Mouse (Mus musculus) stomach, embryonic 16.5 days (tissue): ENCODE results near the gene Poldip3. TPM values are rescaled to one million over a fixed set of nuclear protein-coding genes. Genes with fewer than 3 reads are reported as not detected.

Experiments
- ATAC-seq: fragments of 200-750 bp; cut with Nextera tagmentation; 2 replicates; pipeline ENCODE4 v1.8.0; 2017; ENCODE audit warnings: moderate number of reproducible peaks, moderate TSS enrichment; ENCODE audit not compliant: insufficient read depth, low FRiP score
- H3K27ac ChIP-seq: fragments of 300-500 bp; sonication (generic); 2 replicates; pipeline ENCODE4 v1.5.1; 2014; ENCODE audit warnings: low read length
- H3K27me3 ChIP-seq: fragments of 300-500 bp; sonication (generic); 2 replicates; pipeline ENCODE4 v1.6.1; 2014; ENCODE audit warnings: low read length, control low read depth, mixed read lengths; ENCODE audit not compliant: control insufficient read depth, insufficient read depth
- H3K36me3 ChIP-seq: fragments of 300-500 bp; sonication (generic); 2 replicates; pipeline ENCODE4 v1.6.1; 2014; ENCODE audit warnings: low read length; ENCODE audit not compliant: control insufficient read depth, insufficient read depth
- H3K4me1 ChIP-seq: fragments of 300-500 bp; sonication (generic); 2 replicates; pipeline ENCODE4 v1.6.1; 2014; ENCODE audit warnings: low read length, control low read depth, mixed read lengths; ENCODE audit not compliant: control insufficient read depth, insufficient read depth
- H3K4me2 ChIP-seq: fragments of 300-500 bp; sonication (generic); 2 replicates; pipeline ENCODE4 v1.6.1; 2014; ENCODE audit warnings: low read depth, low read length, mixed read lengths
- H3K4me3 ChIP-seq: fragments of 300-500 bp; sonication (generic); replicated peaks from 2 replicates; pipeline ENCODE4 v1.5.1; 2014; ENCODE audit warnings: mild to moderate bottlenecking, low read length
- H3K9ac ChIP-seq: fragments of 300-500 bp; sonication (generic); 2 replicates; pipeline ENCODE4 v1.6.1; 2014; ENCODE audit warnings: low read length
- H3K9me3 ChIP-seq: fragments of 300-500 bp; sonication (generic); replicated peaks from 2 replicates; pipeline ENCODE4 v1.6.1; 2016; ENCODE audit warnings: low read length, control low read depth; ENCODE audit not compliant: control insufficient read depth
- WGBS: fragments of 180-500 bp; shearing (Covaris S2); extraction: QIAGEN DNeasy Blood & Tissue Kit; methylation state at CpG from one replicate; pipeline ENCODE4 v1.1.7; 2014; 5-methylcytosine and 5-hydroxymethylcytosine counted together
- polyA plus RNA-seq: library from polyadenylated mRNA; unstranded; fragments of >200 nt; fragmentation: Nextera tagmentation; extraction: Ambion mirVana; gene quantifications from 2 replicates; pipeline ENCODE4 v1.2.1, GENCODE M21; 2015

Poldip3 gene
- polyA plus RNA-seq, 1 experiment from 2014 or later, result 121 TPM

GRCm38 (mm10) chr15:83158587-83159160 is 9.5 kb upstream of the Poldip3 start:
- ATAC-seq, result no peak
- H3K27ac ChIP-seq, result no peak overlapping the region
- H3K9me3 ChIP-seq, result no peaks in the 10 kb centered on the region
- H3K36me3 ChIP-seq, result peaks cover 19% of the 10 kb centered on the region
- no peaks in the 10 kb centered on the region for H3K4me1 ChIP-seq
- H3K4me3 ChIP-seq, result no peak overlapping the region
- no peaks in the 10 kb centered on the region for H3K27me3 ChIP-seq
- no peak overlapping the region for H3K9ac ChIP-seq
- no peak overlapping the region for H3K4me2 ChIP-seq
- WGBS, result 90% methylated on average over 7 of the region's 7 CpGs

GRCm38 (mm10) chr15:83157667-83158064 is 8.5 kb upstream of the Poldip3 start:
- peaks cover 19% of the 10 kb centered on the region for H3K36me3 ChIP-seq
- no peaks in the 10 kb centered on the region for H3K27me3 ChIP-seq
- H3K4me2 ChIP-seq, result no peak overlapping the region
- H3K9me3 ChIP-seq, result no peaks in the 10 kb centered on the region
- 95% methylated on average over 6 of the region's 6 CpGs for WGBS
- ATAC-seq, result no peak
- H3K9ac ChIP-seq, result no peak overlapping the region
- H3K4me1 ChIP-seq, result no peaks in the 10 kb centered on the region
- no peak overlapping the region for H3K4me3 ChIP-seq
- peak overlapping the region; percentile 62; the same call in 1 of the 2 replicates for H3K27ac ChIP-seq

- no peaks in the 10 kb centered on the region for H3K9me3 ChIP-seq
- H3K4me1 ChIP-seq, result no peaks in the 10 kb centered on the region
- no peaks in the 10 kb centered on the region for H3K27me3 ChIP-seq
- peaks cover 19% of the 10 kb centered on the region for H3K36me3 ChIP-seq
- no peak overlapping the region for H3K4me2 ChIP-seq
- WGBS, result 70% methylated on average over 11 of the region's 11 CpGs
- H3K27ac ChIP-seq, result peak overlapping the region; percentile 62; the same call in 1 of the 2 replicates
- no peak overlapping the region for H3K9ac ChIP-seq
- ATAC-seq, result peak; percentile 35; the same call in 1 of the 2 replicates
- no peak overlapping the region for H3K4me3 ChIP-seq
Observed at GRCm38 (mm10) chr15:83156929-83157666, 7.9 kb upstream of the Poldip3 start.

- Histone ChIP-seq H3K4me2 (no peak overlapping the region), H3K4me1 (no peaks in the 10 kb centered on the region), H3K36me3 (peaks cover 16% of the 10 kb centered on the region), H3K27me3 (no peaks in the 10 kb centered on the region), H3K9me3 (no peaks in the 10 kb centered on the region), H3K9ac (peak overlapping the region; percentile 31; the same call in 1 of the 2 replicates), H3K27ac (no peak overlapping the region), H3K4me3 (no peak overlapping the region)
- WGBS, result 73% methylated on average over 6 of the region's 6 CpGs
- no peak for ATAC-seq
Observed at GRCm38 (mm10) chr15:83155672-83156419, 6.7 kb upstream of the Poldip3 start.

GRCm38 (mm10) chr15:83154309-83154708 is 5.1 kb upstream of the Poldip3 start:
- Histone ChIP-seq H3K36me3 (peaks cover 5% of the 10 kb centered on the region; the same call in 1 of the 2 replicates), H3K9ac (no peak overlapping the region), H3K4me2 (no peak overlapping the region), H3K4me1 (peaks cover 4% of the 10 kb centered on the region; the same call in 1 of the 2 replicates), H3K27me3 (no peaks in the 10 kb centered on the region), H3K4me3 (no peak overlapping the region), H3K9me3 (no peaks in the 10 kb centered on the region), H3K27ac (no peak overlapping the region)
- no peak for ATAC-seq
- 98% methylated on average over 7 of the region's 7 CpGs for WGBS

GRCm38 (mm10) chr15:83150694-83151093 is 1.5 kb upstream of the Poldip3 start:
- H3K9ac ChIP-seq, result no peak overlapping the region
- H3K36me3 ChIP-seq, result 0 out of 2 replicates have a peak, but pooled peaks cover 5% of the 10 kb centered on the region
- no peak overlapping the region for H3K4me3 ChIP-seq
- no peak for ATAC-seq
- H3K9me3 ChIP-seq, result no peaks in the 10 kb centered on the region
- H3K4me1 ChIP-seq, result peaks cover 11% of the 10 kb centered on the region; the same call in 1 of the 2 replicates
- no peaks in the 10 kb centered on the region for H3K27me3 ChIP-seq
- WGBS, result 81% methylated on average over 4 of the region's 4 CpGs
- H3K27ac ChIP-seq, result no peak overlapping the region
- H3K4me2 ChIP-seq, result no peak overlapping the region

- Histone ChIP-seq H3K36me3 (0 out of 2 replicates have a peak, but pooled peaks cover 5% of the 10 kb centered on the region), H3K27ac (peak overlapping the region; percentile 97), H3K4me2 (peak overlapping the region; percentile 45), H3K4me3 (peak overlapping the region; percentile 81), H3K27me3 (no peaks in the 10 kb centered on the region), H3K4me1 (peaks cover 11% of the 10 kb centered on the region; the same call in 1 of the 2 replicates), H3K9ac (peak overlapping the region; percentile 17), H3K9me3 (no peaks in the 10 kb centered on the region)
- 14% methylated on average over 3 of the region's 3 CpGs for WGBS
- no peak for ATAC-seq
Observed at GRCm38 (mm10) chr15:83150073-83150442, 874 bp upstream of the Poldip3 start.

- Histone ChIP-seq H3K9ac (peak overlapping the region; percentile 97), H3K9me3 (no peaks in the 10 kb centered on the region), H3K4me2 (peak overlapping the region; percentile 78), H3K27ac (peak overlapping the region; percentile 97), H3K27me3 (no peaks in the 10 kb centered on the region), H3K36me3 (0 out of 2 replicates have a peak, but pooled peaks cover 5% of the 10 kb centered on the region), H3K4me3 (peak overlapping the region; percentile 81), H3K4me1 (peaks cover 15% of the 10 kb centered on the region; the same call in 1 of the 2 replicates)
- peak; percentile 82 for ATAC-seq
- under 1% methylated on average over 41 of the region's 41 CpGs for WGBS
Observed at GRCm38 (mm10) chr15:83148801-83149195, 386 bp downstream of the Poldip3 start.
